In the genomic region with DNA sequence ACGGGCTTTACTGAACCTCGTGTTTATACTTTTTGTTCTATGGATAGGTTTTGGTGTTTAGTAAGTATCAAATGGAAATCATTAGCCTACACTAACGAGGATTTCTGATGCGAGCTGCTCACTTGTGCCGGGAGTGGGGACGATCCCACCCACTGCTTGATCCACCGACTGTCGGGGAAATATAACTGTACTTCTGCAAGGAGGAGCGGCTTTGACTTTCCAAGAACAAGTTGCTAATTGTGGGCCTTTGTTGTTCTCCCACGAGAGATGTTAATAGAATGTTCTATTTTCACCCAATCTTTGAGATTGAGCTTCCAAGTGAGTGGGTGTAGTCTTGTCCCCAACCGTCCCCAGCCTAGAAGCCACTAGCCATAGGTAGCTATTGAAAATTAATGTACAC, we compare ENCODE assay signal across 25 mouse cellular contexts.
A peak's percentile ranks its signal among the peaks of the same experiment; 100 is the strongest.
DNase-seq lines count a peak whose midpoint lies in the region; ATAC-seq and TF ChIP-seq lines count a peak whose summit lies in the region.
"Had no signal": no experiment of that assay in that cellular context is flagged by ENCODE, and none has a peak within 500 bp of the region (broad histone marks: within the 10 kb centered on the region; RNA-seq: fewer than 3 reads in every experiment).

No protein-coding gene starts in this region.

- no peaks in the 10 kb centered on the region for H3K36me3 ChIP-seq in midbrain, postnatal 0 days (ENCODE audit: insufficient read depth, low read length)
- no peaks in the 10 kb centered on the region for H3K36me3 ChIP-seq in midbrain, embryonic 11.5 days (ENCODE audit: control insufficient read depth, insufficient read depth, low read length)
- no peaks in the 10 kb centered on the region for H3K36me3 ChIP-seq in limb, embryonic 14.5 days (ENCODE audit: control insufficient read depth, insufficient read depth, low read length)
- H3K36me3 ChIP-seq: embryonic facial prominence, embryonic 10.5 days; forebrain, embryonic 15.5 days; hindbrain, embryonic 13.5 days; liver, embryonic 15.5 days; midbrain, embryonic 10.5 days; neural tube, embryonic 13.5 days had no signal

- no peak for ATAC-seq in midbrain, postnatal 0 days (ENCODE audit: low FRiP score)
- ATAC-seq in midbrain, embryonic 11.5 days (ENCODE audit: low FRiP score), result no peak
- no peak for ATAC-seq in limb, embryonic 14.5 days (ENCODE audit: low FRiP score, low read depth)
- ATAC-seq: forebrain, embryonic 15.5 days had no signal

- no peak for TF ChIP-seq POLR2A in limb, embryonic 14.5 days (IDR thresholded peaks at IDR 0.05; ENCODE audit: borderline replicate concordance, extremely low read depth, insufficient read depth, insufficient read length)

- no peaks in the 10 kb centered on the region for H3K27me3 ChIP-seq in midbrain, postnatal 0 days (ENCODE audit: insufficient read depth, low read length)
- no peaks in the 10 kb centered on the region for H3K27me3 ChIP-seq in midbrain, embryonic 11.5 days (ENCODE audit: control insufficient read depth, insufficient read depth, low read length)
- no peaks in the 10 kb centered on the region for H3K27me3 ChIP-seq in limb, embryonic 14.5 days (ENCODE audit: control insufficient read depth, insufficient read depth, low read length)
- H3K27me3 ChIP-seq: forebrain, embryonic 15.5 days; hindbrain, embryonic 13.5 days; liver, embryonic 15.5 days; neural tube, embryonic 13.5 days had no signal

- H3K9ac ChIP-seq in midbrain, postnatal 0 days (replicated peaks; ENCODE audit: low read length, poor library complexity, severe bottlenecking), result no peak overlapping the region
- no peak overlapping the region for H3K9ac ChIP-seq in midbrain, embryonic 11.5 days (ENCODE audit: low read length)
- H3K9ac ChIP-seq in limb, embryonic 14.5 days (ENCODE audit: low read depth, low read length, severe bottlenecking), result no peak overlapping the region
- H3K9ac ChIP-seq: forebrain, embryonic 15.5 days; hindbrain, embryonic 13.5 days; liver, embryonic 15.5 days; neural tube, embryonic 13.5 days had no signal

- H3K4me2 ChIP-seq in midbrain, postnatal 0 days (ENCODE audit: low read depth, low read length, poor library complexity, severe bottlenecking), result peak overlapping the region; percentile 18; the same call in 1 of the 2 replicates
- no peak overlapping the region for H3K4me2 ChIP-seq in midbrain, embryonic 11.5 days
- H3K4me2 ChIP-seq in limb, embryonic 14.5 days (replicated peaks; ENCODE audit: low read depth, low read length, severe bottlenecking), result peak overlapping the region; percentile 37
- H3K4me2 ChIP-seq: forebrain, embryonic 15.5 days; hindbrain, embryonic 13.5 days; liver, embryonic 15.5 days; neural tube, embryonic 13.5 days had no signal

- 70% methylated on average over 11 of the region's 11 CpGs for WGBS in midbrain, postnatal 0 days
- WGBS in midbrain, embryonic 11.5 days, result 85% methylated on average over 11 of the region's 11 CpGs
- 47% methylated on average over 11 of the region's 11 CpGs for WGBS in limb, embryonic 14.5 days

- DNase-seq in frontal cortex, adult 2 months (ENCODE audit: extremely low spot score in 1 of 2, low spot score in 1 of 2), result peak; percentile 31 to 37
- no peak for DNase-seq in frontal cortex, postnatal 10 days (ENCODE audit: low spot score in 2 of 2)
- no peak for DNase-seq in midbrain, postnatal 0 days (ENCODE audit: low spot score)
- no peak for DNase-seq in midbrain, embryonic 11.5 days (ENCODE audit: low spot score, missing footprints)
- DNase-seq in left cerebral cortex, adult 18-20 months (ENCODE audit: low spot score in 2 of 2), result peak; percentile 19 to 22
- DNase-seq in limb, embryonic 14.5 days (ENCODE audit: low spot score), result no peak
- no peak for DNase-seq in adrenal gland, postnatal 25 days
- DNase-seq in cerebellum, adult 9-10 months, result no peak
- DNase-seq: adrenal gland, postnatal 36 days; cerebellum, adult 11 months; cerebellum, postnatal 10 days; gastrocnemius, postnatal 36 days; heart, adult 2 months; kidney, adult 2 months; kidney, postnatal 10 days; liver; thymus, adult 2 months; thymus, postnatal 4 days had no signal

- H3K27ac ChIP-seq in midbrain, postnatal 0 days (ENCODE audit: low read depth, low read length), result no peak overlapping the region
- H3K27ac ChIP-seq in midbrain, embryonic 11.5 days (ENCODE audit: low read depth, low read length), result no peak overlapping the region
- no peak overlapping the region for H3K27ac ChIP-seq in limb, embryonic 14.5 days (replicated peaks; ENCODE audit: low read depth, low read length)
- H3K27ac ChIP-seq: embryonic facial prominence, embryonic 10.5 days; forebrain, embryonic 15.5 days; heart, adult 2 months; hindbrain, embryonic 13.5 days; liver, embryonic 15.5 days; macrophage; midbrain, embryonic 10.5 days; neural tube, embryonic 13.5 days had no signal

- H3K4me3 ChIP-seq in midbrain, postnatal 0 days (ENCODE audit: low read depth, low read length), result no peak overlapping the region
- no peak overlapping the region for H3K4me3 ChIP-seq in midbrain, embryonic 11.5 days (ENCODE audit: low read depth, low read length)
- H3K4me3 ChIP-seq in limb, embryonic 14.5 days (replicated peaks; ENCODE audit: low read length), result peak overlapping the region; percentile 13; the same call in 1 of the 2 replicates
- H3K4me3 ChIP-seq: embryonic facial prominence, embryonic 10.5 days; forebrain, embryonic 15.5 days; heart, adult 2 months; hindbrain, embryonic 13.5 days; liver, embryonic 15.5 days; midbrain, embryonic 10.5 days; neural tube, embryonic 13.5 days had no signal

- no peak for TF ChIP-seq CTCF in midbrain, postnatal 0 days (IDR thresholded peaks at IDR 0.05)

- no peaks in the 10 kb centered on the region for H3K4me1 ChIP-seq in midbrain, postnatal 0 days (ENCODE audit: insufficient read depth, low read length)
- no peaks in the 10 kb centered on the region for H3K4me1 ChIP-seq in midbrain, embryonic 11.5 days (ENCODE audit: control insufficient read depth, insufficient read depth, low read length)
- no peaks in the 10 kb centered on the region for H3K4me1 ChIP-seq in limb, embryonic 14.5 days (ENCODE audit: control insufficient read depth, insufficient read depth, low read length)
- H3K4me1 ChIP-seq: embryonic facial prominence, embryonic 10.5 days; forebrain, embryonic 15.5 days; liver, embryonic 15.5 days; midbrain, embryonic 10.5 days; neural tube, embryonic 13.5 days had no signal

- no peaks in the 10 kb centered on the region for H3K9me3 ChIP-seq in midbrain, postnatal 0 days (ENCODE audit: low read length)
- no peaks in the 10 kb centered on the region for H3K9me3 ChIP-seq in midbrain, embryonic 11.5 days (ENCODE audit: control insufficient read depth, low read length)
- H3K9me3 ChIP-seq in limb, embryonic 14.5 days (ENCODE audit: control insufficient read depth, low read length), result no peaks in the 10 kb centered on the region
- H3K9me3 ChIP-seq: embryonic facial prominence, embryonic 10.5 days; forebrain, embryonic 15.5 days; hindbrain, embryonic 13.5 days; liver, embryonic 15.5 days; midbrain, embryonic 10.5 days; neural tube, embryonic 13.5 days had no signal

Comparison
In these comparisons a context has a peak if more than half of its experiments do, and no peak if none do; other contexts are left out.
1. DNase-seq: peak in frontal cortex, adult 2 months (2 of 2) and left cerebral cortex, adult 18-20 months (2 of 2); none in frontal cortex, postnatal 10 days (0 of 2), midbrain, postnatal 0 days (single experiment), midbrain, embryonic 11.5 days (single experiment), limb, embryonic 14.5 days (single experiment), adrenal gland, postnatal 25 days (single experiment) and cerebellum, adult 9-10 months (single experiment).